Mouse (Mus musculus) naive thymus-derived CD4-positive, alpha-beta T cell, adult 2 months (primary cell): ENCODE measurements around the gene Smyd1.

Experiments
- DNase-seq: peaks from one replicate; pipeline ENCODE4 v3.0.0-alpha.2; 2011; ENCODE audit warnings: low read depth

Gene Smyd1

GRCm38 (mm10) chr6:71203674-71204073 is 118.4 kb downstream of the Smyd1 start:
- no peak for DNase-seq

- no peak for DNase-seq
Observed at GRCm38 (mm10) chr6:71201925-71202324, 120.1 kb downstream of the Smyd1 start.

DNA sequence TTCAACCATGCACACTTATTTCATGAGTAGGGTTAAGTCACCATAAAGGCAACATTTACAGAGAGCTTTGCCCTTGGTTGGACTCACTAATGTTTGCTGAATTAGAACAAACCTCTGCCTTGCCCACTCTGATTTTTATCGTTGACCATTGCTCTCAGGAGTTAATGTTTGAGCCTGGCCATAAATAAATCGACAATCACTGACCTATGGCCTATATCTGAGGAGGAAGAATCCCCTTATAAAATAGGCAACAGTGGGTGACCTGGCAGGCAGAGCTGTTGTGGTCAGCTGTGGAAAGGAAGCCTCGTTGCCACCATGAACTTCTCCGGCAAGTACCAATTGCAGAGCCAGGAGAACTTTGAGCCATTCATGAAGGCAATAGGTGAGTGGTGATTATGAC is 122.4 kb downstream of the Smyd1 start, which contains the start of gene Fabp1:
Gene Fabp1, plus strand, starts transcription at position 216 of the 400 bp plus-strand sequence.
- no peak for DNase-seq

- DNase-seq, result no peak
Observed at GRCm38 (mm10) chr6:71197636-71198535, 124.1 kb downstream of the Smyd1 start.

DNA sequence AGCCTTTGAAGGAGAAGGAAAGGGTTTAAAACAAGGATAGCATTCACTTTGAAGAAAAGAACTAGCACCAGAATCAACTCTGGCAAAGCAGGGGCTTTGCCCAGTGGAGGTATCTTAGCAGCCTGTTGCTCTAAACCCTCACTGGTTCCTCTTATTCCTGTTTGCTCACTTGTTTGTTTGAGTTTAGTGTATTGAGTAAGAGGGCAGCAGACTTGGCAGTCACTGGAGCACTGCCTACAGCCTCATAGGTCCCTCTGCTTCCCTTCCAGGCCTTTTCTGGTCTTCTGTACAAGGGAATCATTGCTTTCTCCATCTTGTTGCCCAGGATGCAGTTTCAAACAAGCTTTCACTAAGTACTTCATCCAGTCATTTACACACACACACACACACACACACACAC is 125.9 kb downstream of the Smyd1 start:
- no peak for DNase-seq

DNA sequence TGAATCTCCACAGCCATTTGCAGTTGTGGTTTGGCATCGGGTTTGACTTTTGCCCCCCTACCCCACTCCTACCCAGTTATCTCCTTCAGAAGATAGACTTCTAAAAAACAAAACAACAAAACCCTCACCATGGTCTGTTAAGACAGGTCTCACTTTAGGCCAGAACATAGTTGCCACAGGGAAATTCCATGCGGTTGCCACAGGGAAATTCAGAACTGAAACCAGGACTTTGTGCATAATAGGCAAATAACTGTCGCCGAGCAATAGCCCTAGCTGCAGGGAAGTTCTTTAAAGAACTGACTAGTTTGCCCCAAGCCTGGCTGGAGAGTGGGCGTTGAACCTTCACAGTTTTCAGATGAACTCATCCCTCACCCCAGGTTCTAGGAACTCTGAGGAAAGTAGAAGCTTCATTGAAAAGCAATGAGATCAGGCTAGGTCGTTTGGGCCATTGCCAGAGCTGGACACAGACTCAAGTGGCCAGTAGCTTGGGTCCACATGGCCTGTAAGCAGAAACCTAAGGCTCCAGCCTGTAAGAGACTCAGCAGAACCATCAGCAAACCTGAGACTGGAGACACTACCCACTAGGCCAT is 128.8 kb downstream of the Smyd1 start:
- no peak for DNase-seq

- DNase-seq, result no peak
Observed at GRCm38 (mm10) chr6:71190501-71190900, 131.5 kb downstream of the Smyd1 start.

DNA sequence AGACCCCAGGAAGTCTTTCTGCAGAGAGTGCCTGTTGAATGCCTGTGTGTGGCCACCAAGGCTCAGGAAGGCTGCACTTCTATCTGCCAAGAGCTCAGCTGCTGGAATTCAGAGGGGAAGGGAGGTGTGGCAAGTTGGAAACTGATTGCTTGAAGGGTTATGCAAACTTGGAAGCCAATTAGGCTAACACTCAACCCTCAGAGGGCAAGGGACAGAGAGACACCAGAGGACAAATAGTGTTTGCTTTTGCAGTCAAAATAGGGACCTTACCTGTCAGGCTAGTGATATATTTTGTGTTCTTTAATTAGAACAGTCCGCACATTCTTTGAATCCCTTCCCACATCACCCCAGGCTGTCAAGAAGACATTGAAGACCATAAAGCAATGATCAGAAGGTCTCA is 132.5 kb downstream of the Smyd1 start:
- no peak for DNase-seq

DNA sequence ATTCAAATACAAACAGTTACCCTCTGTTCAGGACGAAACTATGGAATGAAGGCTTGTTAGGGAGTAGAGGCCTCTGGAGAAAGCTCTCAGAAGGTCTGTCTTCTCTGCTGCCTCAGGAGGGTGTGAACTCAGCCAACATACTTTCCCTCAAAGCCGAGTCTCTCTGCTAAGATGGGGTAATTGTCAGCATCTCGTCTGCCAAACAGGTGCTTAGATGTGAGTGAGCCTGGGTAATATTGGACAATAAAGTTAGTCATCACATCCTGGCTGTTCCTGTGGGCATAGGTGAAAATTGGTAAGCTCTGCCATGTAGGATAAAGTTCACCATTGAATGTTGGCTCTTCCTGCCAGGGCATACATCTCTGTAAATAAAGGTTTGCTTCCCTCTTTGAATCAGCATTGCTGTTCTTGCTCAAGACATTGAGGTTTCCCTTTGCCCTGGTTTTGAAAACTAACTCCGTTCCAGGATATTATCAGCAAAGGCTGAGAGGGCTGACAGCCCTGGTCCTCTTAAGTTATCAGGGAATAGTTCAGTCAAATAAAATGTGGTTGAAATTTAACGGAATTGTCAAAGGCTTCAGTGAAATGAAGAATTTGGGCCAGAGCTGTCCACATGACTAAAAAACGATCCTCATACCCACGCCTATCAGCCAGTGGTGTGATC is 137.0 kb downstream of the Smyd1 start:
- DNase-seq, result no peak

- no peak for DNase-seq
Observed at GRCm38 (mm10) chr6:71180596-71180995, 141.4 kb downstream of the Smyd1 start.

DNA sequence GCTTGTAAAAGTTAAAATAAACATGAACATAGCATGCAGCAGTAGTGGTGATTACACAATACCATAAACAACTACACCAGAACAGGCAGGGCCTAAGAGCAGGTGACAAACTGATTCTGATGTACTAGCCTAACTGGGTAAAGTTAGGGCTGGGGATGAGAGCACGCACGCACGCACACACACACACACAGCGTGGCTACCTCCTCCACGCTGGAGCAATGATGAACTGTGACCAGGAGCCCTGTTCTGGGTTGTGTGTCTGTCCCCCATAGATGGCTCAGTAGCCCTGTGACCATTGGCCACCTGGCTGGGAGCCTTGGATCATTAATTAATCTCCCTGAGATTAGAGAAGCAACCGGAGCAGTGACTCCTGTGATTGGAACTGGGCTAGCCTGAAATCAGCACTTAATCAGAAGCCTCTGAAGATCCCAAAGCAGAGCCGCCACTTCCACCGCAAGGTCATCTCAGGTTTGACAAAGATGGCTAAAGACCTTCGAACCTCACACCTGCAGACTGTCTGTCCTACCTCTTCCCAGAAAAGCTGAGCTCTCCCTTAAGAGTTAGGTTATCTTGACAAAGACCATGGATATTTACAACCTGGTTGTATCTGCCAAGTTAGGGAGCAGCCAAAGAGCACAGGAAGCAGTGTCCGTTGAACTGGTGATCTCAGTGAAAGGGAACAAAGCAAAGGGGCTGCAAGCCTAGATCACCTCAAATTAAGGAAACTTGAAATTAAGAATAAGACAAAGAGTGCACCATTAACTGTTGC is 149.0 kb downstream of the Smyd1 start:
- DNase-seq, result no peak

DNA sequence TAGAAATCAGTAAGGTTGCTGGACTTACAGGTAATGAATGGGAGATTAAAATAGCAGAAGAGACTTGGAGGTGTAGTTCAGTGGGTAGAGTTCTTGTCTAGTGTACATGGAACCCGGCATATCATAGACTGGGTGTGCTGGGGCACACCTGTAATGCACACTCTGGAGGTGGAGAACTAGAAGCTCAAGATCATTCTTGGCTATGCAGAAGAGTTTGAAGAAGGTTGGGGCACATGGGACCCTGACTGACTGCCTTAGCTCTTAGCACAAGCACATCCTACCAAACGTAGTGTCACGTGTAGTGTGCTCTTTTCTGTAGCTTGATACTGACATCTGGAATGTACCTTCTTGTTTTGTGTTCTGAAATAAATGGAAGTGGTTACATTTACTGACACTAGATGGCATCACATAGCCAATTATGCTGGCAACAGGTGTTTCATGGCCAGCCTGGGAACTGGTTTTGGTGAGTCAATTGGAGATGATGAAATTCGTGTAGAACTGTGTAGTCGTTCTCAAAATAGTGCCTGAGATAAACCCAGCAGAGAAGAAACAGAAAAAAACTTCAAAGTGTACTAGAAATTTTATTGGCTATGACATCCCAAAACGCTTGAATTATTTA is 155.4 kb downstream of the Smyd1 start:
- peak; percentile 67 for DNase-seq

DNA sequence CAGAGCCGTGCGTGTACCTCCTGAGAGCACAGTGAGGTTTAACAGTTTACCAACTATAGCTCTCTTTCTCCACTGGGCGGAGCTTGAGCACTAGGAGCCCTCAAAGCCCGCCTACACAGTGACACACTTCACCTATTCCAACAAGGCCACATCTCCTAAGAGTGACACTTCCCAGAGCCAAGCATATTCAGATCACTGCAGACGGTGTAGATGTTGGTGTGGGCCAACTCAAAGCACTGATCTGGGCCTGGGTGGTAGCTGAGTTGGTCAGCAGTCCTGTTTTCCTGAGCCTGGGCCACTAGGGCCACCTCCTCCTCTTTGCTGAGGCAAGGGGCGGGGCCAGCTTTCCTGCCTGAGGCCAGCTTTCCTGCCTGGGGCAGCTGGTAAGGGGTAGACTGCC is 157.6 kb downstream of the Smyd1 start:
- DNase-seq, result no peak
